Mouse (Mus musculus) bone marrow, adult 2 months (tissue): ENCODE measurements at regions not wholly inside any gene's neighbourhood (a gene's known extent, or its start where the extent isn't known, plus 50 kb on each side); places are given as distances from the start of the nearest gene placed in this dataset.

Experiments
- CTCF ChIP-seq: fragments of 200-500 bp; IDR thresholded peaks from 2 replicates; pipeline ENCODE4 v1.5.1; 2011; ENCODE audit warnings: low read length, control low read depth; ENCODE audit not compliant: control insufficient read depth, insufficient read depth
- POLR2A ChIP-seq: fragments of 200-500 bp; IDR thresholded peaks from 2 replicates; pipeline ENCODE4 v1.6.1; 2011; ENCODE audit warnings: low read depth, mild to moderate bottlenecking, control low read depth, low read length, borderline replicate concordance; ENCODE audit not compliant: control insufficient read depth

- TF ChIP-seq CTCF (no peak), POLR2A (no peak)
Observed at GRCm38 (mm10) chr8:91997023-91997891, 195.4 kb upstream of the Irx3 start.
